Mouse (Mus musculus): Measurements from ENCODE around the gene Cdk10.
A peak's percentile ranks its signal among the peaks of the same experiment; 100 is the strongest.
"Not testable (repeated sequence)": the region's sequence is repeated elsewhere in the genome, so short reads cannot be mapped to it uniquely, and the experiment has no call there.

Cdk10 gene

DNA sequence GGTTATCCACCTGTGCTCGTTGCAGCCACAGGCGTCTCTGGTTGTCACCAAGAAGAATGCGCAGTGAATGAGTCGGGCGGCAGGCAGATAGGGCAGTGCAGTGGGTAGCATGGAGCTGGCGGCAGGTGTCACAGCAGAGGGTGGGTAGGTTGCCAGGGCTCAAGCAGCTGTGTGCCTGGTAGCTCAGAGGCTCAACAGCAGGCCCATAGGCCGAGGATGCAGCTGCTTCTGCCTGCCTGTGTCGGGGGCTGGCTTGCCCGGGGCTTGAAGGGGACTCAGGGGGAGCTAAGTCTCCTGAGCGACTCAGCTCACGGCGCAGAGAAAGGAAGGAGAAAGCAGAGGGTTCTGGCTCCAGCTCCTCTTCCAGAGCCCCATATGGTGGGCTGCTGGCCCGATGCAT, 8.7 kb downstream of the Cdk10 start:
- no peak for DNase-seq (ENCODE audit: low spot score)

DNA sequence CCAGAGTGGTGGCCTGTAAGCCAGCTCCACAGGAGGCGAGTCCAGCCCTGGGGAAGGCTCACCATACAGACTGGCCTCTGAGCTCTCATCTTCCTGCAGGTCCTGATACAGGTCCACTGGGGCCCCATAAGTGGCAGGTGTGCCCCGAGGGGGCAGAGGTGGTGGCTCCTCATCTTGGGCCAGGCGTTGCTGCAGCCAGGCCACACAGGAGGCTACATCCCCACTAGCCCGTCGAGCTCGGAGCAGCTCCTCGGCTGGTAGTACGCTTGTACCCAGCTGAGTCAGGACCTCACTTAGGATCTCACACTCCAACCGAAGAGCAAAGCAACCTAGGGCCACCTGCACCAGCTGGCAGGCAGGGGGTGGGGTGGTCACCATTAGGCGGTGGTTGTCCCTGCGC, 9.1 kb downstream of the Cdk10 start:
- no peak for DNase-seq (ENCODE audit: low spot score)

DNA sequence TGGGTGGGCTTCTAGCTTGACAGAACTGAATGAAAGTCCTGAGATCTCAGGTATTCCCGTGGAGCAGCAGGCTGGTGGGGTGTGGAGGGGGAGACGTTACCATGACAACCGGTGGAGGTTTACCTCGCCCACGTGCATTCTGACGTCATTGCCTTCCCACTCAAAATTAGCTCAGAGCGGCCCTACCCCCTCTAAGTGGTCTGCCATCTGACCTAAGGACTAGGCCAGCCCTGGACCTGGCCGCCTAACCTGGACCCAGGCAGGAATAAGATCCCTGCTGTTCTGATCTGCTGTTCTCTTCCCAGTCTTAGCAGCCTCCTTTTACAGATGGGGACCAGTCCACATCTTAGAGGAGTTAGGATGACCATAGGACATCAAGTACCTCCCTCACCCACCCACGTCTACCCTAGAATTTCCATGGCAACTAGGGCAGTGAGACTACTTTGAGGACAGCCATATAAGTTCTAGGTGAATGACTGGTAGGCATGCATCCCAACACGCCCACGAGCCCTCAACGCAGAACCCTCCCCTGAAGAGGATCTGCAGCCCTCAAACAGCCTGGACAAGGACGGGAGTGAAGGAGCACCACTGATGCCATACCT, 10.4 kb downstream of the Cdk10 start:
- DNase-seq (ENCODE audit: low spot score), result no peak

DNA sequence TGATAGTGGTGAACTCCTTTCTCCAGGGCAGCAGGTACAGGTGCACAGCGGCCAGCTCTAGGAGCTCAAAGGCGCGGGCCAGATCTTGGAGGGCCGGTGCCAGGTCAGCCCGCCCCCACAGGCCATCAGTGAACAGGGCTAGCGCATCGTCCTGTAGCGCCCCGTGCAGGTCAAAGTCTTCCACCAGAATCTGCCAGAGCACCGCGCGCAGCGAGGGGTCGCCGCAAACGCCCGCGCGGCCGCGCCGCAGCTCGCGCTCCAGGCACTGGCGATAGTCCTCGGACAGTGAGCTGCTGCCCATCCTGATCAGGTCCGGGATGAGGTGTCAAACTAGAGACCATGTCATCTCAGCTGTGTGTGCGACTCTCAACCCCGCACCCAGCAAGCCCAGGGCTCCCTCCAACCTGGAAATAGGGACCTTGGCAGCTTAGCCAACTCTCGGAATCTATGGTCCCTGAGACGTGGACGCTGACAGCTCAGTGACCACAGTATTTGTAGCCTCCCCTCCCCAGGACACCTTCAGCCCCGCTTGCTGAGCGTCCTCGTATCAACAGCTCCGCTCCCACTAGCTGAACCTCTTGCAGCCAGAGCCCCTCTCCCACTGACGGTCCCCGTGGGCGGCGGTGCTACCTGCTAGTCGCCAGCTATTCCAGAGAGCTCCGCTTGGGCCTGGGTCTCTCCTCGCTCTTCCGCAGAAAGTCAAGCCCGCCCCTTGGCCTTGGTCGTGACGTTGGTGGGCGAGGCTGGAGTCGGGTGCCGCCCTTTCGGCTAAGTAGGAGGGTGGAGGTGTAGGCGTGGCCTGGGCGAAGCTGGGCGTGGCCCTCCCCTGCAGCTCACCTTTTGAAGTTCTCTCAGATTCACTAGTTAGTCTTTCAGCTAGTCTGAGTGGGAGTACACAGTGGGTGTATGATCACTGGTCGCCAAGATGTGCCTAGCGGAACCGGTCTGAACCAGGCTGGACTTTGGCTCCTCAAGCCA, 11.2 kb downstream of the Cdk10 start, which contains the start of gene Spata2l:
TSS of gene Spata2l (minus strand) at position 714 of the 978 bp plus-strand sequence.
- DNase-seq (ENCODE audit: low spot score), result peak; percentile 89

DNA sequence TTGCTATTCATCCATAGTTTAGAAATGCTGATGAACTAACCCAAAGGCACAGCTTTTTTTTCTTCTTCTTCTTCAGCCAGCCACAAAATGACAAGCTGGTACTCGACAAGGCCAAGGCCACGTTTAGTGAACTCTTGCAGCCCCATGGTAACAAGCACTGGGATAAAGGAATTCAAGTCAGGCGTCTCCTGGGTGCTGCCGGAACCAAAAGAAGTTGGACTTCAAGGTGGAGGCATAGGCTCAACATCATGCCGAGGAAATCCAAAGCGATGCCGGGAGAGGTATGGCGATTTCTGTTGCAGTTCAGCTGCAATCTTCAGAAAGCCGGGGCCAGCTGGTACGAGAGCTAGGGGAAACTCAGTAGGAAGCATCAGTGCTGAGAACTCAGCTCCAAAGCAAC, 14.8 kb downstream of the Cdk10 start:
- no peak for DNase-seq (ENCODE audit: low spot score)

DNA sequence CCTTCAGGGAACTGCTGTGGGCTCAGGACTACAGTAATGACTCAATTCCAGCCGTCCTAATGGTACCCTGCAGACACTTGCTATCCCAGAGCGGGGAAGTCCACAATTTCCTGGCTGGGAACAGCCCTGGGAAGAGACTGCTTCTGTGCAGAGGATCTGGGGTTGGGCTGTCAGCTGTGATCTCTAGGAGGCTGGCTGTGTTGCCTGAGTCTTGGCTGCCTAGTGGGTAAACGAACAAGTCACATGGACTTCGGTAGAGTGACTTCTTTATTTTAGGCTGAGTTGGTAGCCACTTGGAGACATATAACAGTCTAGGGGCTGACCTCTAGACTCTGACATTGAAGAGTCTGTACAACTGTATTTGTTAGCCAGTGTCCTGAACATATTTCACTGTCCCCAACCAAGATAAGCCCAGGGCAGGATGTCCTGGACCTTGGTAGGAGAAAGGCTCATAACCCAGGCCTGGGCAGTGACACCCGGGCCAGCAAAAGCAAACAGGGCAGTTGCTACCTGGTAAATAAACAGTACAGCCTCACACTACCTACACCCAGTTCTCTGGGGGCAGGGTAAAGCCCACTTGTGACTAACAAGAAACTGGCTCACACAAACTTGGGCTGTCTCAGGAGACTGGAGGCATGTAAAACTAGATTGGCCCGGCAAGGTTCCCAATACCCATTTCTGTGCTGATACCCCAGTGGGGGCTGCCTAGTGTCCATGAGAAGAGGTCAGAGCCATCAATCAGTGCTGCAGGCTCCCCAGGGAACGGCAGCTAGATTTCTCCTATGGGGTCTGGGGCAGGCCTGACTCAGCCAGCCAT, 17.7 kb downstream of the Cdk10 start:
- no peak for DNase-seq (ENCODE audit: low spot score)

DNA sequence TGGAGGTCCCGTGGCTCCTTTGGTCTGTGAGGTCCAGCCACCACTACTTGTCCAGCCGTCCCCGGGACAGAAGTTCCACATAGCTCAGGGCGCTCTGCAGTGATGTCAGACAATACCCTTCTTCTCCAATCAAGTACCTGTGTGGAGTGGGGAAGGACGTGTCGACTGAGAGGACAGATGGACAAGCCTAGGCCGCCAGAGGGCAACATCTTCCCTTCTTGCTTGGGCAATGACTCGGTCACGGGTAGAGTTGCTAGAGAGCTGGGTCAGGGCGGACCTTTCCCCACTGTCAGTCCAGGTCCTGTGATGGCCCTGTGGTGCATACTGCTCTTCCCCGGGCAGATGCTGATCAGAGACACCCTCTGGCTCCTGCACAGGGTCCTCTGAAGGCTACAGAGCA, 18.4 kb downstream of the Cdk10 start:
- no peak for DNase-seq (ENCODE audit: low spot score)

DNA sequence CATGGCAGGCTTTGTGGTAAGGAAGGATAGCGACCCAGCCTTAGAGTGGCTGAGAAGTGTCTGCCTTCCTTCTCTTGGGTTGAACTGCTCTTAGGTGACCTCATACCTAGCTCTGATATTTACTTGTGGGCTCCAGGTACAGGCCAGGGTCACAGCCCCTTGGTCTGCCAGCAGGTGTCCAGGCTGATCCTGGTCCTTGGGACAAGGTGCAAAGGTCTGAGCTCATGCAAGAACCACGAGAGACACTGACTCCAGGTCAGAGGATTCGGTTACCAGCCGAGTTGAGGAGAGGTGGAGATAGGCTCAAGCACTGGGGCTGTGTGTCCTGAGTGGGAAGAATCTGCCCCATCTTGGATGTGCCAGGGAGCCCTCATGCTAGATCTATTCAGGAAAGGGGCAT, 19.7 kb downstream of the Cdk10 start:
- DNase-seq (ENCODE audit: low spot score), result no peak

DNA sequence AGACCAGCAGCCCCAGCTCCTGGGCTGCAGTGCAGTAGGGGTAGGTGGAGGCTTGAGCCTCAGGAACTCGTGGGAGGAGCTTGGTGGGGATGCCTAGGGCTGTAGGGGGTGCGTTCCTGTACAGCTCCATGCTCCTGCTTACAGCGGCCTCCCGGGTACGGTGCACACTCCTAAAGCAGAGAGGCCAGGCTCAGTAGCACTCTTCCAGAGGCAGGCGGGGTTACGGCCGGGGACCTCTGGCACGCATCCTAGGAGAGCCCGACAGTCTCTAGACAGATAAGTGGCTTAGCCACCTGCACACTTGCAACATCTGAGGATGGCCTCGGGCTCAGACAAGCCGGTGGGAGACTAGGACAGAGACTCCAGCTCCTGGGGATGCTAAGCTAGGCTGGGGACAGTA, 20.9 kb downstream of the Cdk10 start:
- no peak for DNase-seq (ENCODE audit: low spot score)

DNA sequence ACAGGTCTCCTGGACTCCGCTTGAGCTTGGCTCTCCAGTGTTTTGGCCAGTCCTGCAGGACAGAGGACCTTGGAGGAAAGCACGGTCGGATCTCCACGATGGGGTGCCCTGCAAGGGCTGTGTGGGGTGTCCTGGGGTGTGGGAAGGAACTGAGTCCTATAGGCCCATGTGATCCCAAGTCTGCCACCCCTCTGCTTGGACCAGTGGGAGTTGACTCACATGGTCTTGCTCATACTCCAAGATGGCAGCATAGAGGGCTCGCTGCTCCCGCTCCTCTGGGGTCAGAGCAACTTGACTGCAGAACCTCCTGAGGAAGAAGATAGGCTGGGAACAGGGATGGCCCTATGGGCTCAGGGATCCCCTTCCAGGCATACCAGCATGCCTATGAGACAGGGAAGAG, 23.1 kb downstream of the Cdk10 start:
- DNase-seq (ENCODE audit: low spot score), result no peak

DNA sequence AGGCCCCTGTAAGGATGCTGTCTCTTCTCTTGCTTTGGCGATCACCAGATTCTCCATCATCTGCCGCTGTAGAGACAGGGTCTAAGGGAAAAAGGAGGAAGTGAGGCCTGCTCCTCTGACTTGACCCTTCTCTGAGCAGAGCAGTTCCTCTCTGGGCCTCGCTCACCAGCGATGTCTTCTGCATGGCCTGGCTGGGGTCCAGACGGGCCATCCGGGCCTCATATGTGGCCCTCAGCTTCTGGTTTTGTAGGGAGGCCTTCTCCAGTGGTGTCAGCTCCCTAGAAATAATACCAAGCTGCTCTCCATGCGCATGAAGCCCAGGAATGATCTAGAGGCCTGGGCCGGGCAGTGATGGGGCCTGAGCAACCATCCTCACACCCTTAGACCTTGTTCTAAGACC, 24.0 kb downstream of the Cdk10 start:
- DNase-seq (ENCODE audit: low spot score), result no peak

DNA sequence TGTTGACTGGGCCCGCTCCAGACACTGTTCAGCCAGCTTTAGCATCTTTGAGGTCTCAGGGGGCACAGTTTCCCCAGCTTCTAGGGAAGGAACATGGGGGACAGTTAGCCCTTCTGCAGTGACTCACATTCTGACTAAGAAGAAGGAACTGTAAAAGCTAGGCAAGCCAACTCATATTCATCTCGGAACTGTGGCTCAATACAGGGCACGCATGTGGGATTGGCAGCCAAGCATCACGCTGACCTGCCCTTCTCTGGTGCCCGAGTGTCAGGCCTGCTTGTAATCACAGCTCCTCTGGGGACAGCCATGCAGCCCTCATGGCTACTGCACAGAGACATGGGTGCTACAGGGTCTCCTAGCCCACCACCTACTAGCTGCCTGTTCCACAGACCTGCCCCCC, 26.3 kb downstream of the Cdk10 start:
- DNase-seq (ENCODE audit: low spot score), result no peak

DNA sequence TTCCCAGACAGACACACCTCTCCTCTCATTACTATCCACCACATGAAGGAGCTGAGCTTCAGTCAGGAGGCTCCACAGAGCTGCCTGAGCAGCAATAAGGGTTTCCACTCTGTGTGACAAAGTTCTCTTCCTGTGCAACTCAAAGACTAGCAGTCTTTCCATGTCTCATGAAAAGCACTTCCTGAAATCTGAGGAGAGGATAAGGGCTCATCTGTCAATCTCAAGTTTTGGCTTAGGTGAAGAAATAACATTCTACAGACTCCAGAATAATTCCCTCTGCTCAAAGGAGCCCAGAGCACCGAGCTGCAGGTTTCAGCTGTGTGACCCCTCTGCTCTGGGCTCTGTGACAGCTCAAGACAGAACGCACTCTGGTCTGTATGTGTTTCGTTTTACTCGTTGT, 28.3 kb downstream of the Cdk10 start:
- no peak for DNase-seq (ENCODE audit: low spot score)

DNA sequence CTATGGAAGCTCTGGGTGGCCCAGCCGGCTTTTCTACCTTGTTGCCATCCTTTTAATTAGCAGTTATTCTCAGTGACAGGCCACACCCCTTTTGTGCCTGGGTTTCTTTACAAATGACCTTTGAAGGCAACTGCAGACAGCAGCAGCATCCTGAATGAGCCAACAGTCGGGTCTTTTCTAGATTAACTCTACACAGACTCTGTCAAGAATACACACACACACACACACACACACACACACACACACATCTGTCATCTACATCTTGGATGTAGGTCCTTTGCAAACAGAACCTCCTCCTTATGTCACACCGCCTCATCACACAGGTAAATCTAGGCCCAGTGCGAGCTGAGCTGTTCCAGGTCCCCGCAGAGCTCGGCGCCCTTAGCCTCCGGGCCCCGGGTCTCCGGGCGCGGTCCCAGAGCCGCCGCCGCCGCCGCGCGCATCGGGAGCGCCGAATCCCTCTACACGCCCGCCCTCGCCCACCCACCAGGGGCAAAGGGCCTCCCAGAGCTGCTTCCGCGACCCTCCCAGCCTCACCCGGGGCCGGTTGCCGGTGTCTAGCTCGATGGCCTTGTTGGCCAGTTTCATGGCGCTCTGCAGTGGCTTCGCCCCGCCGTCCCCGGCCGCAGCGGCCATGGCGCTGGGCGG, 28.9 kb downstream of the Cdk10 start:
- DNase-seq (ENCODE audit: low spot score), result peak; percentile 28

DNA sequence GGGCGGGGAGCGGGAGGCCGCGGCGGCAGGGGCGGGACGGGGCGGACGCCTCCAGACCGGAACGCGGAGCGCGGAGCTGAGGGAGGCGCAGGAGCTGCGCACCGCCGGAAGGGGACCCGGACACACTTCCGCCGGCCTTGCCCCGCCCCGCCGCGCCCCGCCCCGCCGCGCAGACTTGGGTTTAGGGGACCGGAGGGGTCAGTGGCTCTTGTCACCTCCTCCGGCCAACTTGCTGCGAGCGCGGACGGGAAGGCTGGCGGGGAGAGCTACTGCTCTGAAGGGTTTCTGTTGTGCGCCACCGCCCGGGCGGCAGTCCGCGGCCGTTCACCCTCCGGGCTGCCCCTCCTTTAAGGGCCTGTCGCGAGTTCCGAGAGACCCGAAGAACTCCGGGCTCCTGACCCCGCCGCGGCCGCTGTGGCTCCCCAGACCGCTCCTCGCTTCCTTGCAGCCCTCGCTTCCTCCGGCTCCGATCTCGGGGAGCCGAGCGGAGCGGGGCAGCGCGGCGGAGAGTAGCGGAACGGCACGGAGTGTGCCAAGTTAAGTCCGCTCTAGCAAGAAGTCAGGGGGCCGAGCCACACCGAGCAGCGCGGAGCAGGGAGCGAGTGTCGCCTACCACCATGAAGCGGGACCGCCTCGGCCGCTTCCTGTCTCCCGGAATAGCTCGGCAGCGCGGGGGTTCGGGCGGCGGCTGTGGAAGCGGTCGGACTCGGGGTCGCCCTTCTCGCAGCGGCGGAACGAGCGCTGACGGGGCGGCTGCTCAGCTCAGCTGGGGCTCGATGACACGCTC, 29.6 kb downstream of the Cdk10 start, which contains the start of the genes Zfp276 and Vps9d1:
TSS of gene Zfp276 (plus strand) at position 97 of the 787 bp plus-strand sequence.
TSS of gene Vps9d1 (minus strand) at position 250 of the 787 bp plus-strand sequence.
- DNase-seq (ENCODE audit: low spot score), result peak; percentile 87

DNA sequence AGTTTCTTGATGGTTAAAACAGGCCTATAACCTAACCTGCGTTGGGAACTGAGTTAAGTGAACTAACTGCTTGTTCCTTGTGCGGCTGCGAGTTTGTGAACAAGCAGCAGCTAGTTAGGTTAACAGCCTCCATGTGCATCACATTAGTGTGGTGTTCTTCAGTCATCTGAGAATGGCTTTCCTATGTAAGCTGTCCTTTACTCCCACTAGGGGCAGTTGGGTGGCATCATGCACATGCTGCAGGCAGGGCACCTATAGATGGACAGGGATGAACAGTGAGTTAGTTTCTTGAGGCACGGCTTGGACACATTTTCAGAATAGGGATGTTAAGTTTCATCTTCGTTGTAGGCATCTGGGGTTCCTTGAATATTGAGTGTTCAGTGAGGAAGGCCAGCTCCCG, 30.5 kb downstream of the Cdk10 start:
- DNase-seq (ENCODE audit: low spot score), result no peak

DNA sequence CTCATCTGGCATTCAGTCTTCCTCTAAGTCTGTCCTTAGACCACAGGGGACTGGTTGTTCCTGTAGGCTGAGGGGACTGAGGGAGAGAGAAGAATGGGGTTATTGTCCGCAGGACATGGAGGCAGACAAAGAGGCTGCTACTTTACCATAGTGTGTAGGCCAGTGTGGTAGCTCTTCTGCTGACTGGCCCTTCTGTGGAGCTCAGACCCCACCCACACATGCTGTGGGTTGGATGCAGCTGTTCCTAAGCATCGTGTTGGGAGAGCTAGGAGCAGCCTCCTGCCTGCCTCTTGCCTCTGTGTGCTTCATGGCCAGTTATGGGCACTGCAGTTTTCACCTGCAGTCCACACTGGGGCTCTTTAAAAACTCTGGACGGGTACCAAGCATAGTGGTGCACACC, 32.5 kb downstream of the Cdk10 start:
- DNase-seq (ENCODE audit: low spot score), result no peak

DNA sequence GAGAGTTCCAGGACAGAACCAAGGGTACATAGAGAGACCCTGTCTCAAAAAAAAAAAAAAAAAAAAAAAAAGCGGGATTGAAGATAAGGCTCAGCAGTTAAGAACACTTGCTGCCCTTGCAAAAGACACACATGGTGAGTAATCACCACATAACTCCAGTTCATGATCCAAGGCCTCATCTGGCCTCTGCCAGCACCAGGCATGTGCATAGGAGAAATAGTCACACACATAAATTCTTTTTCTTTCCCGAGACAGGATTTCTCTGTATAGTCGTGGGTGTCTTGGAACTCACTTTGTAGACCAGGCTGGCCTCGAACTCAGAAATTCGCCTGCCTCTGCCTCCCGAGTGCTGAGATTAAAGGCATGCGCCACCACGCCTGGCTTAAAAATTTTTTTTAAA, 33.0 kb downstream of the Cdk10 start:
- DNase-seq (ENCODE audit: low spot score), result not testable (repeated sequence)

DNA sequence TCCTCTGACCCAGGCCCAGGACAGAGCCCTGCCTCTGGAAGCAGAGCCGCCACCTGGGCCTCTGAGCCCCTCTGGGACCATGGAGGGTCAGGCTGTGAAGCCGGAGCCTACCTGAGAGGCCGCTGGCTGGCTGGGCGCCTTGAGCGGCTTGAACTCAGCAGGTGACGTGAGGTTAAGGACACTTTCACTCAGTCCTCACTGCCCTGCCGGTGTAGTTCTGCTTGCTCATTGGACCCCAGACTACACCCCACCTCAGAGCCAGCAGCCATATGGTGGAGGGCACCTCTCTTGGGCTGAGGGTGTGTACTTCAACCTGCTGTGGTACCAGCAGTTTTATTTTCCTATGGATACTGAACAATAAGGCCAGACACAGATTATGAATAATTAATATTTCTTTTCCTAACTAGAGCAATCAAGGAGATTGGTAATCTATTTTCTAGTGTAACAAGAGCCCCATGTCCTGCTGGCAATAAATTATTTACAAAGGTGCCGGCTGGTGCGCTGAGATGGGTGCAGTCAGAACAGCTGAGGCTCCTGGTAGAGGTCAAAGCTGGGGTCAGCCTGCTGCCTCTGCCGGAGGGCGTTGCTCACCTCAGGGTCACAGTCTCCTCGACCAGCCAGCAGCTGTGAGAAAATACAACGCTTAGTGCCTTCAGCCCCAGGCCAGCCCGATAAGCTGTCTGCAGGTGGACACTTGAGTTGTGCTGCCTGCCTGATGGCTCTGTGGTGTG, 43.4 kb downstream of the Cdk10 start:
- DNase-seq (ENCODE audit: low spot score), result no peak

DNA sequence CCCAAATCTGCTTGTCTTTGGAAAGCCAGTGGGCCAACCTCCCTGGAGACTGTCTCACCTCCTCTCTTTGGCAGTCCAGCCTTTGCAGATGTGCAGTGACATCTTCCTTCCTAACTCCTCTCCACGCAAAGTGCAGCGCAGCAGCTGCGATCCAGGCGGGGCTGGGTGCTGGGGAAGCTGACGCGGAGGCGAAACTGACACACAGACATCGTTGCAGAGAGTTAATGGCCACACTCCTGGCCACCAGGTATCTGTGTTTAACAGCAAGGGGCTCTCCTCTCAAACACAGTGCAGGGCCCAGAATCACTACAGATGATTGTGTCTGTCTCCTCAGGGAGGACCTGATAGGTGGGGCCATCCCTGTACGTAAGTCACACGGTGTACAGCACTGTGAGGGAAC, 46.5 kb downstream of the Cdk10 start:
- no peak for DNase-seq (ENCODE audit: low spot score)
